Mouse (Mus musculus): ENCODE measurements around the gene 5730455P16Rik. TPM values are rescaled to one million over a fixed set of nuclear protein-coding genes. Genes with fewer than 3 reads are reported as not detected.

5730455P16Rik gene
- total and polyA plus RNA-seq, 3 experiments = 12.7 to 19.7 (median 15.0) TPM

DNA sequence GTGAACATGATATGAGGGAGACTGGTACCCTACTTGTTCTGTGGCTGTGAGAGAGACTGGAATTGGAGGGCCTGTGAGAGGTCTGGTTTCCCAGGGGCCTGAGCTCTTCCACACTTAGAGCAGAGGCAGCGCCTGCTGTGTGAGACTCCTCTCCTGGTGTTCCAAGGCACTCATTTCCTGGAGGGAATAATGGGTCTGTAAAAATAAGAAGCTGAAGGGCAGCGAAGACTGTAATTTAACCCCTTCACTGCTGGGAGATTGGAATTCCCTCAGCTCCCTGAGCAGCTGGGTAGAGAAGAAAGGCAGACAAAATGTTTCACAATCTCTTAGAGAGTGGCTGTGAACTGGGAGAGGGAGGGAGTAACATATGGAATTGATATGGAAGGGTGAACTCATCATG, 35.4 kb downstream of the 5730455P16Rik start:
- DNase-seq (ENCODE audit: extremely low read depth) = no peak
- H3K4me1 ChIP-seq (ENCODE audit: control insufficient read depth in 1 of 2, insufficient read depth in 2 of 2) = peaks cover 1 to 2% of the 10 kb centered on the region in 2 experiments; a peak in 1 of 4 replicates
- H3K4me2 ChIP-seq (ENCODE audit: insufficient read depth, low read depth, poor library complexity, severe bottlenecking) = no peak overlapping the region
- no peak overlapping the region for H3K4me3 ChIP-seq (replicated peaks in 1 of 3; ENCODE audit: low read depth in 2 of 3, low read length in 2 of 3, poor library complexity in 1 of 3)
- dilution Hi-C loops (cut with MboI; ENCODE audit: extremely low pct_ligation_motif_present, extremely low pct_unique_long_range_greater_than_20kb, low sequenced_read_pairs) = no loop called here
- H3K79me2 ChIP-seq (replicated peaks; ENCODE audit: control insufficient read depth, extremely low read depth, insufficient read depth, poor library complexity, severe bottlenecking) = no peaks in the 10 kb centered on the region
- no peaks in the 10 kb centered on the region for H3K9me3 ChIP-seq (replicated peaks; ENCODE audit: low read length)
- no peaks in the 10 kb centered on the region for H3K36me3 ChIP-seq (replicated peaks in 1 of 2; ENCODE audit: control insufficient read depth in 1 of 2, insufficient read depth in 1 of 2, low read length in 1 of 2)
- H3K27me3 ChIP-seq (replicated peaks) = peaks cover 14% of the 10 kb centered on the region
- in situ Hi-C loops (cut with MboI; ENCODE audit: low pct_ligation_motif_present, low pct_unique_long_range_greater_than_20kb, low sequenced_read_pairs) = no loop called here
- H3K9ac ChIP-seq (ENCODE audit: insufficient read depth, low read depth) = no peak overlapping the region
- no peak for TF ChIP-seq POLR2A (IDR thresholded peaks at IDR 0.05; ENCODE audit: low read depth, low read length)
- no peak for TF ChIP-seq JUN (IDR thresholded peaks at IDR 0.05; ENCODE audit: insufficient read depth, low read depth, low read length)
- no peak for TF ChIP-seq USF1 (IDR thresholded peaks at IDR 0.05; ENCODE audit: low read depth, low read length)
- no peak for TF ChIP-seq ZNF384 (IDR thresholded peaks at IDR 0.05; ENCODE audit: low read depth, low read length)
- TF ChIP-seq KAT2A (IDR thresholded peaks at IDR 0.05; ENCODE audit: insufficient replicate concordance, low read length) = no peak
- TF ChIP-seq NRF1 (IDR thresholded peaks at IDR 0.05; ENCODE audit: low read depth, low read length) = no peak
- TF ChIP-seq CTCF (conservative IDR thresholded peaks at IDR 0.05 in 1 of 2, IDR thresholded peaks at IDR 0.05 in 1 of 2; ENCODE audit: low read depth in 2 of 2, low read length in 2 of 2) = no peak
- H3K27ac ChIP-seq (ENCODE audit: insufficient read depth, low read depth) = no peak overlapping the region

DNA sequence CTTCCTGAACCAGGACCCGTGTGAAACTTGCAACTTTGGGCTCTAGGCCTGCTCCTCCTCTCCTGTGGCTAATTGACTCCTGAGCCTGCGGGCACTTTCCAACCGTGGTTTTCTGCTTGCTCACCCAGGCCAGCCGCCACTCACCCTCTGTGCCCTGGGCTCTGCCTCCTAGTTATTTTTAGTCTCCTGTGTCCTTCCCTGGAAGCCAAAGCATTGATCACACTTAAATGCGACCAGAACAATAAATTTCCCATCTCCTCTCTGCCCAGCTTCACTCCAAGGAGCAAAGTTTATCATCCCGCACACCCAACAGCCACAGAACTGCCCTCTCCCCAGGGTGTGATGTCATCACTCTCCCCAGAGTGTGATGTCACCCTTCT, 41.5 kb downstream of the 5730455P16Rik start:
- Histone ChIP-seq H3K9me3 (replicated peaks; ENCODE audit: low read length) (no peaks in the 10 kb centered on the region), H3K4me3 (replicated peaks in 1 of 3; ENCODE audit: low read depth in 2 of 3, low read length in 2 of 3, poor library complexity in 1 of 3) (no peak overlapping the region), H3K9ac (ENCODE audit: insufficient read depth, low read depth) (no peak overlapping the region), H3K27me3 (replicated peaks) (peaks cover 28% of the 10 kb centered on the region), H3K79me2 (replicated peaks; ENCODE audit: control insufficient read depth, extremely low read depth, insufficient read depth, poor library complexity, severe bottlenecking) (no peaks in the 10 kb centered on the region), H3K27ac (ENCODE audit: insufficient read depth, low read depth) (no peak overlapping the region), H3K4me2 (ENCODE audit: insufficient read depth, low read depth, poor library complexity, severe bottlenecking) (no peak overlapping the region), H3K4me1 (ENCODE audit: control insufficient read depth in 1 of 2, insufficient read depth in 2 of 2) (peaks cover 18 to 26% of the 10 kb centered on the region in 2 experiments), H3K36me3 (replicated peaks in 1 of 2; ENCODE audit: control insufficient read depth in 1 of 2, insufficient read depth in 1 of 2, low read length in 1 of 2) (no peaks in the 10 kb centered on the region)
- dilution Hi-C loops (cut with MboI; ENCODE audit: extremely low pct_ligation_motif_present, extremely low pct_unique_long_range_greater_than_20kb, low sequenced_read_pairs) (no loop called here), in situ Hi-C loops (cut with MboI; ENCODE audit: low pct_ligation_motif_present, low pct_unique_long_range_greater_than_20kb, low sequenced_read_pairs) (loop anchor here (5.0 kb wide), 1 partner anchor 39 kb away; no protein-coding TSS in a partner anchor)
- no peak for TF ChIP-seq PAX5 (IDR thresholded peaks at IDR 0.05; ENCODE audit: low read length)
- no peak for TF ChIP-seq RCOR1 (conservative IDR thresholded peaks at IDR 0.05; ENCODE audit: low read depth, low read length)
- TF ChIP-seq USF1 (IDR thresholded peaks at IDR 0.05; ENCODE audit: low read depth, low read length) = no peak
- TF ChIP-seq ZKSCAN1 (IDR thresholded peaks at IDR 0.05; ENCODE audit: borderline replicate concordance, low read depth, low read length) = no peak
- no peak for TF ChIP-seq MEF2A (IDR thresholded peaks at IDR 0.05; ENCODE audit: borderline replicate concordance, low read depth, low read length)
- no peak for TF ChIP-seq TCF12 (IDR thresholded peaks at IDR 0.05; ENCODE audit: low read depth, low read length)
- no peak for TF ChIP-seq ELF1 (IDR thresholded peaks at IDR 0.05; ENCODE audit: low read depth, low read length)
- no peak for TF ChIP-seq BHLHE40 (IDR thresholded peaks at IDR 0.05; ENCODE audit: low read depth, low read length)
- TF ChIP-seq POLR2A (IDR thresholded peaks at IDR 0.05; ENCODE audit: low read depth, low read length) = no peak
- TF ChIP-seq IRF4 (IDR thresholded peaks at IDR 0.05; ENCODE audit: low read depth, low read length) = no peak
- no peak for TF ChIP-seq TBP (conservative IDR thresholded peaks at IDR 0.05; ENCODE audit: low read depth, low read length)
- TF ChIP-seq ZMIZ1 (IDR thresholded peaks at IDR 0.05; ENCODE audit: low read depth, low read length) = no peak
- TF ChIP-seq KAT2A (IDR thresholded peaks at IDR 0.05; ENCODE audit: insufficient replicate concordance, low read length) = no peak
- TF ChIP-seq CTCF (conservative IDR thresholded peaks at IDR 0.05 in 1 of 2, IDR thresholded peaks at IDR 0.05 in 1 of 2; ENCODE audit: low read depth in 2 of 2, low read length in 2 of 2) = no peak
- no peak for TF ChIP-seq MYC (IDR thresholded peaks at IDR 0.05; ENCODE audit: low read depth, low read length)
- DNase-seq (ENCODE audit: extremely low read depth) = no peak

Measured in CH12.LX (cell line).